Mouse (Mus musculus) B cell, adult 2 months (primary cell): ENCODE data around the gene Ano6.

Experiments used
- DNase-seq, 2 experiments: peaks; one replicate each; pipeline ENCODE4 v3.0.0; 2022

Ano6 gene

DNA sequence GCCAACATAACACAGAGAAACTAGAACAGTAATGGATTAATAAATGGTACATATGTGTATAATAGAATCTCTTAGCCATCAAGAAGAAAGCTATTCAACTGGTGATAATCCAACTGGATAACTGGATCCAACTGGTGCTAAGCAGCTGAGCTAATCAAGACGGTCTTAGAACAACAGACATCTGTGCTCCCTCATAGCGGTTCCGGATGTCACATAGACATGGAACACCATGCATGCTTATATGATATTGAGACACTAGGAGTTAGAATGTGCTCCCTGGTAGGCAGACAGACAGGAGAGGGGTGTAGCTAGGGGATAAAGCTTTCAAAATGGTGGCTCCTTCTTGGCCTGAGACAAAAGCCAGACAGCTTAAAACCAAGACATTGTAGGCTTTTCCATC lies 197.3 kb downstream of the Ano6 start:
- DNase-seq, result no peak

DNA sequence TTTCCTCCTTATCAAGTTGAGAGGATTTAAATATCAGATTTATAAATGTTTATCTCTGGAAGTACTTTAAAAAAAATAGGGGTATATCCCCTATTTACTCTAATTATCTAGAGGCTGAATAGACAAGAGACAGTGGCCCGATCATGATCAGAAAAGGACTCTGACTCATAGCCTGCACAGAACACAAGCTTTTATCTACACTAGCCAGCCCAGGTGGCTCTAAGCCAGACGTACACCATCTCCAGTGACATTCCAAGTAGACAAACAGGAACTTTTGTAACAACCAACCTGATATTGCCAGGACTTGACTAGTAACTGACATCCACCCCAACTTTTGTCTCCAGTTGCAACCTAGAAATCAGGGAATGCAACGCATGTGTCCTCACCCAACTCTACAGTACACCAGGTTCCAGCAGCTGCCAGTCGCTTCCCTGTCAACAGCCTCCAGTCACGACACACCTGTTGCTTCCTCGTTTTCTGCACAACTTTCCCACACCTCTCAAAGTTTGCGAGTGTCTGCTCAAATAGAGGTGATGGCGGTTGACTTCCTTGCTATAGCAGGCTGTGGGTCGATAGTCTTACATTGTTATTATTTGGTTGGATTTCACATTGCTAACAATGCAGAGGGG lies 199.0 kb downstream of the Ano6 start:
- no peak for DNase-seq

DNA sequence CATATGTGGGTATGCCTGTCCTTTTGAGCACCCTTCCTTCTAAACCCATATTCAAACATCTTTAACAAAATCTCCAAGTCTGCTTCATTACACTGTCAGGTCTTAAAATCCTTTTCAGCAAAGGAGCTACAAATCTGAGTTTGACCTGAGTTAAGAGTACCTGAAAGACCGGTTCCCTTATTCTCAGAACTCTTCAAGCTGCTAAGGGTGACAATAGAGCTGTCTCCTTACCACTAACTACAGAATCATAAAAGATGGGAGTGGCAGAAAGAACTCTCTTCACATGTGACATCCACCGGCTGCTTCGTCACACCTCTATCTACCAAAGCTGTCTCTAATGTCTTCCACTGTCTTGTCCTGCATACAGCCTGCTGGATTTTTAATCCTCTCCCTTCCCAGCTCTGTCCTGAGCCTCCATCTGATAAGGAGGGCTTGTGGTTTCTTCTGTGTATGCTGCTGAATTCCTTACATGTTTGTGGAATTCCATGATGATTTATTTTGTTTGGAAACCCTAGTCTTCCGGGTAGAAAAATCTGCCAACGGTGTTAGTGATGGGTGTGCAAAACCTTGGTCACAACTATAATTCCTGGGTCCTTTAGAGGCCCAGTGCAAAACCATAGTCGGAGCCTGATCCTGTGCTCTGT lies 212.4 kb downstream of the Ano6 start:
- DNase-seq, result no peak

DNA sequence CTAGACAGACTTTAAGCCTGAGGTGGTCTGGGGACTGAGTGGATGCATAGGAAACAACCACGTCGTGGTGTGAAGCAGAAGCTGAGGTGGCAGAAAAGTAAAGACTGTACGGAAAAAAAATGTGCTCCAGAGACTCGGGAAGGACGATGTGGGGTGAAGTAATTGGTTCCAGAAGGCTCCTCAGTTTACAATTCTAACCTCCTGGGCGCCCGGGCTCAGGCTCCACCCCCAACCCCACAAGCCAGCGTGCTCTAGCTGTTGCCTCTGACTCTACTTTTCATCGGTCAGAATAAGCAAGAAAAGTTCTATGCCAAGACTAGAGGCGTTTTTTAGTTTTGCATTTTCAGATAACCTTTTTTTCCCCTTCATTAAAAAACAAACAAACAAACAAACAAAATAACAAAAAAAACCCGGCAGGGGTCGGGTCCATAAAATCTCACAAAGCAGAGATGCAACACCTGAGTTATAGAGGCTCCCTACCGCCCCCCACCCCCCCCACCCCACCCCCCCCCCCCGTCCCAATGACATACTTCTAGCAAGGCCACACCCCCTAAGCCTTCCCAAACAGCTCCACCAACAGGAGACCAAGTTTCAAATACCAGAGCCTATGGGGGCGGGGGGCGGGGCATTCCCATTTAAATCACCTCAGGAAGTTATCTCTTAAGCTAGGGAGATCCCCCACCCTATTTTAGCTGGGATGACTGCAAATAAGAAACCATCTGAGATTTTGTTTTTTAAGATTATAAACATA lies 221.2 kb downstream of the Ano6 start:
- DNase-seq, result no peak

DNA sequence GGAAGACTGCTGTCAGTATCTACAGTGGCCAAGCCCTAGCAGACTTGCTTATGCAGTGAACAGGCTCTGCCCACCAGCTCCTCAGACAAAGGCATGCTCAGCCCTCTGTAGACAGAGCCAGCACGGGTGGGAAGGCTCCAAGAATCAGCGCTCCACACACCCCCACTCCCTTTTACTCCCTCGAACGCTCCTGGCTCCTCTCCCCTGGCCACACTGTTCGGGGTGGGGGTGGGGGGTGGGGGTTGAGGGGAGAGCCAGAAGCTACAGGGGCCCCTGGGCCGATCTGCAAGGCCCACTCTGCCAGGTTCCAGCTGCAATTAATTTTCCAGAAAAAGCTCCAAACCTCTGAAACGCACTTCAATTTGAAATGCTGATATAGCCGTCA lies 221.7 kb downstream of the Ano6 start:
- no peak for DNase-seq

DNA sequence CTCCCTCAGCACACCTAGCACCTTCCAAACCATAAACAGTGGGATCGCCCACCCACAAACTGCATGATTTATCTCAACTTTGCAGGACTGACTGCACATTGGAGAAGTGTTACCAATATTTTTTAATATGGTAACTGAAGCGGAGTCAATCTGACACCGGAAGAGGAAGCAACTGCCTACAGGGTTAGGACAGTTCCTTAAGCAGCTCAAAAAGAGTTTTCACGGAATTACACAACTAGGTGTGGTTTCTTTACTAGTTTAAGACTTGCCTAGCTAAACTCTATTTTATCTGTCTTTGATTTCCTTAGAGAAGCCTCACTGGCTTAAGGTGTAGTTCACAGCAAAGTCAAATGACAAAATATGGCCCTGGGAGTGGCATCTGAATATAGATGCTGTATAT lies 223.9 kb downstream of the Ano6 start:
- no peak for DNase-seq

DNA sequence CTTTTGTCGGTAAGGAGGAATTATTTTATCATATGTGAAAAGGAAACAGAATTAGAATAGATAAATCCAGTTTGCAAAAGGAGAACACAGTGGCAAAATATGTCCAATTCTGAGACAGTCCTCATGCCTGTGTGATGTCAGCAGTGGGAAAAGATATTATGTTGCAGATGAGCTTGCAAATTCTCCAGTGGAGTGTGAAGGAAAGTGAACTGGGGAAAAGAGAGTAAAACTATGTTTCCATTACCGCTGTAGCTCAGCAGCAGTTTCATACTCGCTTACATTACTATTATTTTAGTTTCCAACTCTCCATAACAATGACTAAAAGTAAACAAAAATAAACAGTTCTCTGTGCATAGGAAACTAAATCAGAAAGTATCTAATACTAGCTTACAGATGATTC lies 229.8 kb downstream of the Ano6 start:
- no peak for DNase-seq

DNA sequence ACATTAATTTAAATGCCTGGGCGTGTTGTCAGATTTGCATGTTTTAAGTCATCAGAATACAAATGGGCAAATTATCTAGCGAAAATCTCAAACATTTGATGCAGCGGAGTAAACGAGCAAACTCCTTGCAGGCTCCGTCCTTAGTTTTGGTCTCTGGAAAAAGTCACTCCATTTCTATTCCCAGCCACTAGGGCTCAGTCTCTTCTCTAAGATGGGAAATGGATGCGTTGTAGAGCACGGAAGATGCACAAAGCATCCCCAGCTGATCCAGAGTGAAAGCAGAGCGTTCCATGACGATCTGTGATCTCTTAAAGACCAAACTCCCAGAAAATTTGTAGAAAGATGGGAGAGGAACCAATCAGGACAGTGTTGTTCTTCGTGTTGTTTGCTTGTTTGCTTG lies 230.9 kb downstream of the Ano6 start:
- DNase-seq, result no peak
